Mouse (Mus musculus): ENCODE measurements at regions not wholly inside any gene's neighbourhood (a gene's known extent, or its start where the extent isn't known, plus 50 kb on each side); places are given as distances from the start of the nearest gene placed in this dataset.

- Histone ChIP-seq H3K27ac (no peak overlapping the region), H3K9ac (replicated peaks) (no peak overlapping the region), H3K9me3 (no peaks in the 10 kb centered on the region), H3K36me3 (no peaks in the 10 kb centered on the region), H3K4me3 (replicated peaks) (no peak overlapping the region), H3K4me1 (replicated peaks) (peaks cover 10% of the 10 kb centered on the region; the same call in 1 of the 2 replicates), H3K27me3 (no peaks in the 10 kb centered on the region), H3K4me2 (no peak overlapping the region)
- WGBS: 87% methylated on average over 2 of the region's 2 CpGs
- no peak for ATAC-seq (ENCODE audit: insufficient number of reproducible peaks, insufficient read depth, low FRiP score, low TSS enrichment, low read depth)
These were observed 720.6 kb downstream of the Ets1 start for GRCm38 (mm10) chr9:33356621-33357020.

- 51% methylated on average over 5 of the region's 5 CpGs for WGBS
- Histone ChIP-seq H3K36me3 (no peaks in the 10 kb centered on the region), H3K4me3 (replicated peaks) (no peak overlapping the region), H3K27me3 (no peaks in the 10 kb centered on the region), H3K9me3 (no peaks in the 10 kb centered on the region), H3K4me1 (replicated peaks) (peaks cover 10% of the 10 kb centered on the region; the same call in 1 of the 2 replicates), H3K27ac (no peak overlapping the region), H3K4me2 (no peak overlapping the region), H3K9ac (replicated peaks) (no peak overlapping the region)
- ATAC-seq (ENCODE audit: insufficient number of reproducible peaks, insufficient read depth, low FRiP score, low TSS enrichment, low read depth): no peak
These were observed 724.9 kb downstream of the Ets1 start for GRCm38 (mm10) chr9:33360966-33361365.

GRCm38 (mm10) chr9:33389170-33389569, 753.1 kb downstream of the Ets1 start:
- H3K4me2 ChIP-seq: no peak overlapping the region
- no peak overlapping the region for H3K9ac ChIP-seq (replicated peaks)
- ATAC-seq (ENCODE audit: insufficient number of reproducible peaks, insufficient read depth, low FRiP score, low TSS enrichment, low read depth): no peak

GRCm38 (mm10) chr9:33404691-33405090, 768.7 kb downstream of the Ets1 start:
- 89% methylated on average over 4 of the region's 4 CpGs for WGBS
- Histone ChIP-seq H3K27me3 (no peaks in the 10 kb centered on the region), H3K9me3 (peaks cover 5% of the 10 kb centered on the region; the same call in 1 of the 2 replicates), H3K27ac (no peak overlapping the region), H3K4me1 (replicated peaks) (no peaks in the 10 kb centered on the region), H3K4me2 (no peak overlapping the region), H3K36me3 (no peaks in the 10 kb centered on the region), H3K9ac (replicated peaks) (no peak overlapping the region), H3K4me3 (replicated peaks) (no peak overlapping the region)
- ATAC-seq (ENCODE audit: insufficient number of reproducible peaks, insufficient read depth, low FRiP score, low TSS enrichment, low read depth): no peak

More at GRCm38 (mm10) chr9:33389170-33389569, 753.1 kb downstream of the Ets1 start:
- no peak overlapping the region for H3K27ac ChIP-seq
- no peak overlapping the region for H3K4me3 ChIP-seq (replicated peaks)
- no peaks in the 10 kb centered on the region for H3K4me1 ChIP-seq (replicated peaks)
- H3K27me3 ChIP-seq: no peaks in the 10 kb centered on the region
- H3K36me3 ChIP-seq: no peaks in the 10 kb centered on the region
- H3K9me3 ChIP-seq: no peaks in the 10 kb centered on the region

- no peak for ATAC-seq (ENCODE audit: insufficient number of reproducible peaks, insufficient read depth, low FRiP score, low TSS enrichment, low read depth)
- H3K9ac ChIP-seq (replicated peaks): no peak overlapping the region
- no peaks in the 10 kb centered on the region for H3K36me3 ChIP-seq
- no peak overlapping the region for H3K4me3 ChIP-seq (replicated peaks)
- no peaks in the 10 kb centered on the region for H3K4me1 ChIP-seq (replicated peaks)
- 82% methylated on average over 2 of the region's 2 CpGs for WGBS
- no peak overlapping the region for H3K27ac ChIP-seq
- H3K4me2 ChIP-seq: no peak overlapping the region
- H3K9me3 ChIP-seq: peaks cover 5% of the 10 kb centered on the region; the same call in 1 of the 2 replicates
- no peaks in the 10 kb centered on the region for H3K27me3 ChIP-seq
These were observed 771.5 kb downstream of the Ets1 start for GRCm38 (mm10) chr9:33407517-33407916.

GRCm38 (mm10) chr9:33423781-33424180, 787.8 kb downstream of the Ets1 start:
- ATAC-seq (ENCODE audit: insufficient number of reproducible peaks, insufficient read depth, low FRiP score, low TSS enrichment, low read depth): no peak

GRCm38 (mm10) chr9:33436459-33436858, 800.4 kb downstream of the Ets1 start:
- no peaks in the 10 kb centered on the region for H3K27me3 ChIP-seq
- no peaks in the 10 kb centered on the region for H3K9me3 ChIP-seq
- no peaks in the 10 kb centered on the region for H3K4me1 ChIP-seq (replicated peaks)
- no peak for ATAC-seq (ENCODE audit: insufficient number of reproducible peaks, insufficient read depth, low FRiP score, low TSS enrichment, low read depth)
- no peak overlapping the region for H3K4me3 ChIP-seq (replicated peaks)
- H3K36me3 ChIP-seq: no peaks in the 10 kb centered on the region
- 87% methylated on average over 4 of the region's 4 CpGs for WGBS
- H3K27ac ChIP-seq: no peak overlapping the region
- H3K4me2 ChIP-seq: no peak overlapping the region
- no peak overlapping the region for H3K9ac ChIP-seq (replicated peaks)

More at GRCm38 (mm10) chr9:33423781-33424180, 787.8 kb downstream of the Ets1 start:
- Histone ChIP-seq H3K27me3 (no peaks in the 10 kb centered on the region), H3K4me1 (replicated peaks) (no peaks in the 10 kb centered on the region), H3K9me3 (no peaks in the 10 kb centered on the region), H3K27ac (no peak overlapping the region), H3K9ac (replicated peaks) (no peak overlapping the region), H3K4me2 (no peak overlapping the region), H3K36me3 (no peaks in the 10 kb centered on the region), H3K4me3 (replicated peaks) (no peak overlapping the region)
- 31% methylated on average over 2 of the region's 2 CpGs for WGBS

- peaks cover 6% of the 10 kb centered on the region; the same call in 1 of the 2 replicates for H3K4me1 ChIP-seq (replicated peaks)
- WGBS: 68% methylated on average over 5 of the region's 5 CpGs
- H3K27me3 ChIP-seq: no peaks in the 10 kb centered on the region
- no peak overlapping the region for H3K9ac ChIP-seq (replicated peaks)
- H3K4me2 ChIP-seq: no peak overlapping the region
- H3K27ac ChIP-seq: no peak overlapping the region
- no peak; the same call in 1 of the 2 replicates for ATAC-seq (ENCODE audit: insufficient number of reproducible peaks, insufficient read depth, low FRiP score, low TSS enrichment, low read depth)
- no peaks in the 10 kb centered on the region for H3K36me3 ChIP-seq
- H3K4me3 ChIP-seq (replicated peaks): no peak overlapping the region
- H3K9me3 ChIP-seq: no peaks in the 10 kb centered on the region
These were observed 806.2 kb downstream of the Ets1 start for GRCm38 (mm10) chr9:33442266-33442665.

- Histone ChIP-seq H3K9me3 (no peaks in the 10 kb centered on the region), H3K4me2 (no peak overlapping the region), H3K27me3 (no peaks in the 10 kb centered on the region), H3K9ac (replicated peaks) (no peak overlapping the region), H3K4me3 (replicated peaks) (no peak overlapping the region), H3K36me3 (no peaks in the 10 kb centered on the region), H3K4me1 (replicated peaks) (peaks cover 6% of the 10 kb centered on the region; the same call in 1 of the 2 replicates), H3K27ac (no peak overlapping the region)
- WGBS: 55% methylated on average over 1 of the region's 1 CpGs
- no peak for ATAC-seq (ENCODE audit: insufficient number of reproducible peaks, insufficient read depth, low FRiP score, low TSS enrichment, low read depth)
These were observed 809.9 kb downstream of the Ets1 start for GRCm38 (mm10) chr9:33445902-33446301.

GRCm38 (mm10) chr9:33475106-33475505, 839.1 kb downstream of the Ets1 start:
- Histone ChIP-seq H3K4me3 (replicated peaks) (no peak overlapping the region), H3K36me3 (no peaks in the 10 kb centered on the region), H3K9ac (replicated peaks) (no peak overlapping the region), H3K27ac (no peak overlapping the region), H3K4me2 (no peak overlapping the region), H3K4me1 (replicated peaks) (no peaks in the 10 kb centered on the region), H3K27me3 (no peaks in the 10 kb centered on the region), H3K9me3 (no peaks in the 10 kb centered on the region)
- 77% methylated on average over 2 of the region's 2 CpGs for WGBS
- ATAC-seq (ENCODE audit: insufficient number of reproducible peaks, insufficient read depth, low FRiP score, low TSS enrichment, low read depth): no peak

- no peaks in the 10 kb centered on the region for H3K36me3 ChIP-seq
- 67% methylated on average over 5 of the region's 5 CpGs for WGBS
- no peaks in the 10 kb centered on the region for H3K9me3 ChIP-seq
- no peaks in the 10 kb centered on the region for H3K27me3 ChIP-seq
- no peak overlapping the region for H3K27ac ChIP-seq
- H3K9ac ChIP-seq (replicated peaks): no peak overlapping the region
- ATAC-seq (ENCODE audit: insufficient number of reproducible peaks, insufficient read depth, low FRiP score, low TSS enrichment, low read depth): no peak
- no peak overlapping the region for H3K4me3 ChIP-seq (replicated peaks)
- no peak overlapping the region for H3K4me2 ChIP-seq
- H3K4me1 ChIP-seq (replicated peaks): no peaks in the 10 kb centered on the region
These were observed 847.0 kb downstream of the Ets1 start for GRCm38 (mm10) chr9:33482845-33483540.

- H3K9ac ChIP-seq (replicated peaks): no peak overlapping the region
- H3K4me3 ChIP-seq (replicated peaks): no peak overlapping the region
- WGBS: 89% methylated on average over 2 of the region's 2 CpGs
- no peaks in the 10 kb centered on the region for H3K4me1 ChIP-seq (replicated peaks)
- no peak overlapping the region for H3K27ac ChIP-seq
- no peaks in the 10 kb centered on the region for H3K27me3 ChIP-seq
- no peaks in the 10 kb centered on the region for H3K36me3 ChIP-seq
- no peaks in the 10 kb centered on the region for H3K9me3 ChIP-seq
- no peak overlapping the region for H3K4me2 ChIP-seq
- no peak for ATAC-seq (ENCODE audit: insufficient number of reproducible peaks, insufficient read depth, low FRiP score, low TSS enrichment, low read depth)
These were observed 847.5 kb downstream of the Ets1 start for GRCm38 (mm10) chr9:33483541-33483846.

All from limb, embryonic 12.5 days (tissue).